In the genomic region with DNA sequence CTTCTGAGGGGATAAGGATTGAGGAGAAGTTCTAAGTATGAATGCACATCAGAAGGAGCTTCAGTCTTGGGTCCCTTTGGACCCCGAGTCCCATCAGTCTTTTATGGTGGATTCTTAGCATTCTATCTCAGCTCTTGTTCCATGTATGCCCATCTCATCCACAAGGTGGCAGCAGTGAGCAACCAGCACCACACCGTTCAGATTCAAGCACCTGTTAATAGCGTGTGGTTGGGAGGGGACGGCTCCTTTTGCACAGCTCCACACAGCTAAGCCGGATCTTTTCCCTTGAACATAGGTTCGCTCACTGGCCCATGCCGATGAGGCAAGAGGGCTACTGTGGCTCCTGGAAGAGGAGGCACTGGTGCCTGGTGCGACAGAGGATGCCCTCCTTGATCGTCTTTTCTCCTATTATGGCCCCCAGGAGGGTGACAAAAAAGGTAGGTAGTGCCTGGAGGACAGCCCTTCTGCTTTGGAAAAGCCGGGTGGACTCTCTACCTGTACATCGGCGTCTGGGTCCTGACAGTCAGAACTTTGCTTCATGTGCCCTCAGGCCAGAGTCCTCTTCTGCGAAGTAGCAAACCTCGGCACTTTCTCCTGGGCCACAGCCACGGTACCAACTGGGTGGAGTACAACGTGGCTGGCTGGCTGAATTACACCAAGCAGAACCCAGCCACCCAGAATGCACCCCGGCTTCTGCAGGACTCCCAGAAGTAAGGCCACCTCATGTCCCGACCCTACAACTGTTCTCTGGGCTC, we compare ENCODE assay signal across 9 mouse cellular contexts. TPM values are rescaled to one million over a fixed set of nuclear protein-coding genes. Genes with fewer than 3 reads are reported as not detected.
A peak's percentile ranks its signal among the peaks of the same experiment; 100 is the strongest.
DNase-seq lines count a peak whose midpoint lies in the region; TF ChIP-seq lines count a peak whose summit lies in the region.
"Had no signal": no experiment of that assay in that cellular context is flagged by ENCODE, and none has a peak within 500 bp of the region (broad histone marks: within the 10 kb centered on the region; RNA-seq: fewer than 3 reads in every experiment).

No protein-coding gene starts in this region.

- no peak overlapping the region for H3K4me2 ChIP-seq in CH12.LX (ENCODE audit: insufficient read depth, low read depth, poor library complexity, severe bottlenecking)
- H3K4me2 ChIP-seq: heart, embryonic 13.5 days had no signal

- no peak for TF ChIP-seq POLR2A in CH12.LX (IDR thresholded peaks at IDR 0.05; ENCODE audit: low read depth, low read length)

- no peaks in the 10 kb centered on the region for H3K27me3 ChIP-seq in CH12.LX (replicated peaks)
- H3K27me3 ChIP-seq: heart, embryonic 13.5 days had no signal

- peak; percentile 77 for TF ChIP-seq RAD21 in CH12.LX (IDR thresholded peaks at IDR 0.05; ENCODE audit: low read depth, low read length)

- peaks cover 34 to 90% of the 10 kb centered on the region in 2 experiments for H3K36me3 ChIP-seq in CH12.LX (replicated peaks in 1 of 2; ENCODE audit: control insufficient read depth in 1 of 2, insufficient read depth in 1 of 2, low read length in 1 of 2)

- dilution Hi-C loops in CH12.LX (cut with MboI; ENCODE audit: extremely low pct_ligation_motif_present, extremely low pct_unique_long_range_greater_than_20kb, low sequenced_read_pairs): no loop called here

- H3K9me3 ChIP-seq in CH12.LX (replicated peaks; ENCODE audit: low read length): no peaks in the 10 kb centered on the region
- H3K9me3 ChIP-seq: heart, embryonic 13.5 days had no signal

- TF ChIP-seq EP300 in CH12.LX (IDR thresholded peaks at IDR 0.05; ENCODE audit: low read length): no peak

- peaks cover 0 to 16% of the 10 kb centered on the region in 2 experiments; a peak in 2 of 4 replicates for H3K4me1 ChIP-seq in CH12.LX (ENCODE audit: control insufficient read depth in 1 of 2, insufficient read depth in 2 of 2)

- no peak overlapping the region for H3K27ac ChIP-seq in CH12.LX (ENCODE audit: insufficient read depth, low read depth)
- H3K27ac ChIP-seq in layer of hippocampus, adult 2 months: peak overlapping the region; percentile 73; the same call in 1 of the 2 replicates
- H3K27ac ChIP-seq: heart, embryonic 13.5 days had no signal

- DNase-seq in CH12.LX (ENCODE audit: extremely low read depth): peak; percentile 89
- DNase-seq in adrenal gland, postnatal 14 days: peak; percentile 85
- peak; percentile 78 for DNase-seq in embryo, embryonic 9.5 days (ENCODE audit: extremely low spot score)
- DNase-seq in heart, postnatal 36 days: peak; percentile 71 to 74
- DNase-seq in layer of hippocampus, adult 2 months (ENCODE audit: low spot score in 2 of 2): peak; percentile 76 to 84
- peak; percentile 71 for DNase-seq in lung, postnatal 25 days (ENCODE audit: low spot score)
- peak; percentile 80 for DNase-seq in retina, postnatal 7 days (ENCODE audit: low read depth, low spot score)
- peak; percentile 70 for DNase-seq in urinary bladder, postnatal 25 days (ENCODE audit: low spot score)

- peak; percentile 97 to 99 for TF ChIP-seq CTCF in CH12.LX (conservative IDR thresholded peaks at IDR 0.05 in 1 of 2, IDR thresholded peaks at IDR 0.05 in 1 of 2; ENCODE audit: low read depth in 2 of 2, low read length in 2 of 2)
- peak; percentile 97 for TF ChIP-seq CTCF in layer of hippocampus, adult 2 months (conservative IDR thresholded peaks at IDR 0.05)

- in situ Hi-C loops in CH12.LX (cut with MboI; ENCODE audit: low pct_ligation_motif_present, low pct_unique_long_range_greater_than_20kb, low sequenced_read_pairs): loop anchor here (5.0 kb wide), 3 partner anchors 35 to 350 kb away; a partner anchor contains a TSS

- intact Hi-C loops in heart, postnatal 36 days (cut with DNase I): loop anchor here (1.0 to 10.0 kb wide), 2 partner anchors 140 to 347 kb away; a partner anchor contains a TSS

- no peak overlapping the region for H3K4me3 ChIP-seq in CH12.LX (replicated peaks in 1 of 3; ENCODE audit: low read depth in 2 of 3, low read length in 2 of 3, poor library complexity in 1 of 3)
- H3K4me3 ChIP-seq in layer of hippocampus, adult 2 months: no peak overlapping the region
- H3K4me3 ChIP-seq: heart, embryonic 13.5 days had no signal

- H3K9ac ChIP-seq in CH12.LX (ENCODE audit: insufficient read depth, low read depth): no peak overlapping the region
- H3K9ac ChIP-seq: heart, embryonic 13.5 days had no signal

- no peaks in the 10 kb centered on the region for H3K79me2 ChIP-seq in CH12.LX (replicated peaks; ENCODE audit: control insufficient read depth, extremely low read depth, insufficient read depth, poor library complexity, severe bottlenecking)

TF ChIP-seq in CH12.LX, 34 proteins besides CTCF, POLR2A, EP300 and RAD21:
- TF ChIP-seq MYC (IDR thresholded peaks at IDR 0.05; ENCODE audit: low read depth, low read length) (peak; percentile 21; the same call in 1 of the 2 replicates), JUN (IDR thresholded peaks at IDR 0.05; ENCODE audit: insufficient read depth, low read depth, low read length) (no peak), ZNF384 (IDR thresholded peaks at IDR 0.05; ENCODE audit: low read depth, low read length) (no peak), ZC3H11A (IDR thresholded peaks at IDR 0.05; ENCODE audit: low read depth, low read length) (peak; percentile 51), TBP (conservative IDR thresholded peaks at IDR 0.05; ENCODE audit: low read depth, low read length) (no peak), NELFE (IDR thresholded peaks at IDR 0.05; ENCODE audit: low read depth, low read length) (no peak; the same call in 1 of the 2 replicates), ELF1 (IDR thresholded peaks at IDR 0.05; ENCODE audit: low read depth, low read length) (no peak), POLR2AphosphoS2 (IDR thresholded peaks at IDR 0.05; ENCODE audit: low read depth, low read length) (no peak), JUND (conservative IDR thresholded peaks at IDR 0.05; ENCODE audit: low read depth, low read length) (no peak), IRF4 (IDR thresholded peaks at IDR 0.05; ENCODE audit: low read depth, low read length) (no peak), MAZ (IDR thresholded peaks at IDR 0.05; ENCODE audit: low read depth, low read length) (no peak), MXI1 (IDR thresholded peaks at IDR 0.05; ENCODE audit: low read depth, low read length) (no peak), HCFC1 (IDR thresholded peaks at IDR 0.05; ENCODE audit: low read depth, low read length) (no peak), GABPA (IDR thresholded peaks at IDR 0.05; ENCODE audit: insufficient replicate concordance, low read depth, low read length) (no peak), E2F4 (IDR thresholded peaks at IDR 0.05; ENCODE audit: insufficient replicate concordance, low read depth, low read length) (no peak), NRF1 (IDR thresholded peaks at IDR 0.05; ENCODE audit: low read depth, low read length) (no peak), TCF12 (IDR thresholded peaks at IDR 0.05; ENCODE audit: low read depth, low read length) (no peak), SMC3 (IDR thresholded peaks at IDR 0.05; ENCODE audit: low read depth, low read length) (peak; percentile 96), MEF2A (IDR thresholded peaks at IDR 0.05; ENCODE audit: borderline replicate concordance, low read depth, low read length) (no peak), RCOR1 (conservative IDR thresholded peaks at IDR 0.05; ENCODE audit: low read depth, low read length) (no peak), SIN3A (IDR thresholded peaks at IDR 0.05; ENCODE audit: low read length) (no peak), KAT2A (IDR thresholded peaks at IDR 0.05; ENCODE audit: insufficient replicate concordance, low read length) (no peak), BHLHE40 (IDR thresholded peaks at IDR 0.05; ENCODE audit: low read depth, low read length) (no peak), ZKSCAN1 (IDR thresholded peaks at IDR 0.05; ENCODE audit: borderline replicate concordance, low read depth, low read length) (no peak), ETS1 (conservative IDR thresholded peaks at IDR 0.05; ENCODE audit: low read depth, low read length) (no peak)
TF ChIP-seq in CH12.LX: peak in this region for 3.

RNA-seq across cellular contexts. Expression of a gene that starts 39.9 kb away (rescaled TPM):
- 0.08 TPM in 1 of 2 replicates, not detected in the other for total RNA-seq in CH12.LX (2012; rRNA removed)
- not detected in 2 replicates for total RNA-seq in CH12.LX (2014; rRNA removed)
- 0.10 and 0.11 TPM in 2 replicates for polyA plus RNA-seq in CH12.LX (2012; ENCODE audit: insufficient read length, low read depth)
- total RNA-seq in adrenal gland, postnatal 14 days (2021): not detected in 2 replicates
- total RNA-seq in heart, postnatal 36 days (2021): not detected
- not detected for total RNA-seq in layer of hippocampus, adult 2 months (2021)
